Mouse (Mus musculus) forebrain, postnatal 0 days (tissue): ENCODE measurements around the gene Spg7. TPM values are rescaled to one million over a fixed set of nuclear protein-coding genes. Genes with fewer than 3 reads are reported as not detected.
A peak's percentile ranks its signal among the peaks of the same experiment; 100 is the strongest.
"Not testable (repeated sequence)": the region's sequence is repeated elsewhere in the genome, so short reads cannot be mapped to it uniquely, and the experiment has no call there.

Experiments
- ATAC-seq: fragments of 200-750 bp; cut with Nextera tagmentation; 2 replicates; pipeline ENCODE4 v1.8.0; 2017; ENCODE audit warnings: mild to moderate bottlenecking, moderate library complexity
- DNase-seq: peaks from one replicate; pipeline ENCODE4 v3.0.0-alpha.2; 2015
- H3K27ac ChIP-seq: fragments of 300-500 bp; sonication (generic); 2 replicates; pipeline ENCODE4 v1.5.1; 2014; ENCODE audit warnings: low read depth, mild to moderate bottlenecking, antibody characterized with exemption, low read length, moderate library complexity, mixed read lengths
- H3K27me3 ChIP-seq: fragments of 300-500 bp; sonication (generic); 2 replicates; pipeline ENCODE4 v1.6.1; 2014; ENCODE audit warnings: mild to moderate bottlenecking, low read length, mixed read lengths; ENCODE audit not compliant: insufficient read depth
- H3K36me3 ChIP-seq: fragments of 300-500 bp; sonication (generic); 2 replicates; pipeline ENCODE4 v1.6.1; 2014; ENCODE audit warnings: mild to moderate bottlenecking, moderate library complexity; ENCODE audit not compliant: insufficient read depth
- H3K4me1 ChIP-seq: fragments of 300-500 bp; sonication (generic); 2 replicates; pipeline ENCODE4 v1.6.1; 2014; ENCODE audit warnings: antibody characterized with exemption; ENCODE audit not compliant: insufficient read depth
- H3K4me2 ChIP-seq: fragments of 300-500 bp; sonication (generic); 2 replicates; pipeline ENCODE4 v1.6.1; 2014; ENCODE audit warnings: low read depth, mild to moderate bottlenecking, moderate library complexity
- H3K4me3 ChIP-seq: fragments of 300-500 bp; sonication (generic); 2 replicates; pipeline ENCODE4 v1.5.1; 2014; ENCODE audit warnings: low read depth, low read length, mixed read lengths
- H3K9ac ChIP-seq: fragments of 300-500 bp; sonication (generic); 2 replicates; pipeline ENCODE4 v1.6.1; 2014; ENCODE audit warnings: mild to moderate bottlenecking
- H3K9me3 ChIP-seq: fragments of 300-500 bp; sonication (generic); 2 replicates; pipeline ENCODE4 v1.6.1; 2016; ENCODE audit warnings: low read length
- CTCF ChIP-seq: sonication (generic); IDR thresholded peaks from 2 replicates; pipeline ENCODE4 v1.5.1; 2016; ENCODE audit warnings: antibody characterized with exemption, control low read depth, low read depth
- WGBS: fragments of 180-500 bp; shearing (Covaris S2); extraction: QIAGEN DNeasy Blood & Tissue Kit; methylation state at CpG from one replicate; pipeline ENCODE4 v1.1.7; 2014; 5-methylcytosine and 5-hydroxymethylcytosine counted together
- polyA plus RNA-seq: library from polyadenylated mRNA; unstranded; fragments of >200 nt; fragmentation: Nextera tagmentation; extraction: Ambion mirVana; gene quantifications from 2 replicates; pipeline ENCODE4 v1.2.1, GENCODE M21; 2015
- total RNA-seq: library from RNA; depleted of rRNA; stranded (reverse); fragments of >200 nt; gene quantifications from 2 replicates; pipeline ENCODE4 v1.2.3, GENCODE M21; 2014

Gene Spg7
- total and polyA plus RNA-seq, 2 experiments from 2014 or later, result 52.9 to 56.2 TPM

- TF ChIP-seq CTCF, result peak; percentile 32; the same call in 1 of the 2 replicates
- ATAC-seq (peak; percentile 25), DNase-seq (no peak)
- Histone ChIP-seq H3K9me3 (no peaks in the 10 kb centered on the region), H3K36me3 (peaks cover 36% of the 10 kb centered on the region), H3K9ac (no peak overlapping the region), H3K4me1 (no peaks in the 10 kb centered on the region), H3K4me3 (no peak overlapping the region), H3K4me2 (no peak overlapping the region), H3K27ac (no peak overlapping the region), H3K27me3 (no peaks in the 10 kb centered on the region)
- WGBS, result 72% methylated on average over 12 of the region's 12 CpGs
These were observed 35.2 kb downstream of the Spg7 start for GRCm38 (mm10) chr8:123097786-123098584.

GRCm38 (mm10) chr8:123100288-123100687, 37.5 kb downstream of the Spg7 start:
- H3K4me2 ChIP-seq, result no peak overlapping the region
- 0 out of 2 replicates have a peak, but pooled peaks cover 7% of the 10 kb centered on the region for H3K4me1 ChIP-seq
- H3K4me3 ChIP-seq, result no peak overlapping the region
- peaks cover 33% of the 10 kb centered on the region for H3K36me3 ChIP-seq
- WGBS, result 56% methylated on average over 8 of the region's 8 CpGs
- no peaks in the 10 kb centered on the region for H3K27me3 ChIP-seq
- no peak for TF ChIP-seq CTCF
- no peak overlapping the region for H3K27ac ChIP-seq
- ATAC-seq (no peak), DNase-seq (no peak)
- no peaks in the 10 kb centered on the region for H3K9me3 ChIP-seq
- no peak overlapping the region for H3K9ac ChIP-seq

DNA sequence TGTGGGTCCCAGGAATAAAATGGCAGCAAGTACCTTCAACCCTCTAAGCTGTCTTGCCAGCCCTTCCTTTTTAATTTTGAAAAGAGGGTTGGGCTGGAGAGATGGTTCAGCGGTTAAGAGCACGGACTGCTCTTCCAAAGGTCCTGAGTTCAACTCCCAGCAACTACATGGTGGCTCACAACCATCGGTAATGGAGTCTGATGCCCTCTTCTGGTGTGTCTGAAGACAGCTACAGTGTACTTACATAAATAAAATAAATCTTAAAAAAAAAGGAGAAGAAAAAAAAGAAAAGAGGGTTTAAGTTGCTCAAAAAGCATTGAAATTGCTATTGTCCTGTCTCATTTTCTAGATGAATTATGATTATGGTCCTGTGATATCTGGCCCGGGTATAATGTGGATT, 38.5 kb downstream of the Spg7 start:
- TF ChIP-seq CTCF, result peak; percentile 14; the same call in 1 of the 2 replicates
- Histone ChIP-seq H3K9me3 (no peaks in the 10 kb centered on the region), H3K9ac (no peak overlapping the region), H3K4me2 (no peak overlapping the region), H3K27ac (no peak overlapping the region), H3K36me3 (peaks cover 32% of the 10 kb centered on the region), H3K27me3 (no peaks in the 10 kb centered on the region), H3K4me1 (0 out of 2 replicates have a peak, but pooled peaks cover 7% of the 10 kb centered on the region), H3K4me3 (no peak overlapping the region)
- WGBS, result 82% methylated on average over 4 of the region's 4 CpGs
- no peak for ATAC-seq
- no peak for DNase-seq

DNA sequence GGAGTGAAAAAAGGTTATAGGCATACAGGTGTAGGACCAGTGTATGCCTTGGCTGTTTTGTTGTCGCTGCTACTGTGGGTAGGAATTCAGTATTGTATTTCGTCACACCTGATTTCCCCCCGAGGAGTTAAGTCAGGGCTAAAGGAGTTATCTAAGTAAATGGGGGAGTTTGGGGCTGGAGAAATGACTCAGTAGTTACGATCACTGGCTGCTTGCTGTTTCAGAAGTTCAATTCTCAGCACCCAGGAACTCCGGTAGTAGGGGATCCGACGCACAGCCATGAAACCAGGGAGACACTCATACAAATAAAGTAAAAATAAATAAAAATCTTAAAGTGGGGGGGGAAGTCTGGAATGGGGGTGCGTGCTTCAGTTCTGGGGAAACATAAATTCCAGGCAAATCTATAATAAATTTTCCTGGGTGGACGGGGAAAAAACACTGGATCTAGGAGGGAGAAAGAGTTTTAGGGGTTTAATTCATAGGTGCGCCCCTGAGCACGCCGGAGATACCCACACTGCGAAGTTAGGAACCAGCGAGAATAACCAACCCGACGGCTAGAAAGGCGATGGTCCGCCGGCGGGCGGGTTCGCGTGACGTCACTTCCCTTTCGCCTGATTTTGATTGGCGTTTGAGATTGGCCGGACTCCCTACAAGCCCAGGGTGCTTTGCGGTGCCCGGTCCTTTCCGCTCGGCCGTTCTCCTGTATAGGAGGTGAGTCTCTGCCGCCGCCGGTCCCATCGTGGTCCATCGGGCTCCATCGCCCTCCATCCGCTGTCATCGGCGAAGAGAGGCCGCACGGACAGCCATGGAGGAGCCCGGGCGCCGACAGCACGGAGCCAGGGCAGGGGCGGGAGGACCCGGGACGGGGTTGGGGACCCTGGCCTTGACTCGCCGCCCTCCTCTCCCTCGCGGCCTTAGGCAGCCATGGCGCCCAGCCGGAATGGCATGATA, 39.3 kb downstream of the Spg7 start, which contains the start of gene Rpl13:
Gene Rpl13 (plus strand): TSS at position 616 of the 951 bp plus-strand sequence.
- peak within 1 kb of the TSS; percentile 67 for H3K4me2 ChIP-seq
- 2% methylated on average over 54 of the region's 56 CpGs for WGBS
- 0 out of 2 replicates have a peak, but pooled peaks cover 7% of the 10 kb centered on the region for H3K4me1 ChIP-seq
- no peaks in the 10 kb centered on the region for H3K27me3 ChIP-seq
- peak within 1 kb of the TSS; percentile 86 for H3K9ac ChIP-seq
- ATAC-seq (peak; percentile 95), DNase-seq (peak; percentile 97)
- peak within 1 kb of the TSS; percentile 62 for H3K4me3 ChIP-seq
- H3K27ac ChIP-seq, result peak within 1 kb of the TSS; percentile 91
- H3K36me3 ChIP-seq, result peaks cover 32% of the 10 kb centered on the region
- no peak for TF ChIP-seq CTCF
- no peaks in the 10 kb centered on the region for H3K9me3 ChIP-seq

GRCm38 (mm10) chr8:123102855-123103254, 40.1 kb downstream of the Spg7 start:
- not testable (repeated sequence) for ATAC-seq, H3K27me3 ChIP-seq, H3K9me3 ChIP-seq, DNase-seq, H3K4me1 ChIP-seq
- H3K4me3 ChIP-seq, result peak overlapping the region; percentile 62
- peak overlapping the region; percentile 91 for H3K27ac ChIP-seq
- peaks cover 26% of the 10 kb centered on the region for H3K36me3 ChIP-seq
- peak overlapping the region; percentile 86 for H3K9ac ChIP-seq
- WGBS, result under 1% methylated on average over 22 of the region's 26 CpGs
- peak overlapping the region; percentile 67 for H3K4me2 ChIP-seq

- 0 out of 2 replicates have a peak, but pooled peaks cover 7% of the 10 kb centered on the region for H3K4me1 ChIP-seq
- H3K9me3 ChIP-seq, result no peaks in the 10 kb centered on the region
- peak overlapping the region; percentile 62 for H3K4me3 ChIP-seq
- no peak for DNase-seq
- no peak for TF ChIP-seq CTCF
- H3K27ac ChIP-seq, result no peak overlapping the region
- H3K4me2 ChIP-seq, result peak overlapping the region; percentile 67
- H3K36me3 ChIP-seq, result peaks cover 22% of the 10 kb centered on the region
- H3K9ac ChIP-seq, result peak overlapping the region; percentile 86
- no peaks in the 10 kb centered on the region for H3K27me3 ChIP-seq
- WGBS, result 16% methylated on average over 14 of the region's 15 CpGs
- ATAC-seq, result no peak
These were observed 40.5 kb downstream of the Spg7 start for GRCm38 (mm10) chr8:123103285-123103684.
